Mouse (Mus musculus) monocyte, adult 59 days (primary cell): ENCODE data around the gene Aifm3. TPM values are rescaled to one million over a fixed set of nuclear protein-coding genes. Genes with fewer than 3 reads are reported as not detected.

Source experiments
- total RNA-seq, 2 experiments: library from RNA; stranded (reverse); gene quantifications; one replicate each; pipeline ENCODE4 v1.2.4; 2023

Aifm3 gene
- total RNA-seq, result not detected

DNA sequence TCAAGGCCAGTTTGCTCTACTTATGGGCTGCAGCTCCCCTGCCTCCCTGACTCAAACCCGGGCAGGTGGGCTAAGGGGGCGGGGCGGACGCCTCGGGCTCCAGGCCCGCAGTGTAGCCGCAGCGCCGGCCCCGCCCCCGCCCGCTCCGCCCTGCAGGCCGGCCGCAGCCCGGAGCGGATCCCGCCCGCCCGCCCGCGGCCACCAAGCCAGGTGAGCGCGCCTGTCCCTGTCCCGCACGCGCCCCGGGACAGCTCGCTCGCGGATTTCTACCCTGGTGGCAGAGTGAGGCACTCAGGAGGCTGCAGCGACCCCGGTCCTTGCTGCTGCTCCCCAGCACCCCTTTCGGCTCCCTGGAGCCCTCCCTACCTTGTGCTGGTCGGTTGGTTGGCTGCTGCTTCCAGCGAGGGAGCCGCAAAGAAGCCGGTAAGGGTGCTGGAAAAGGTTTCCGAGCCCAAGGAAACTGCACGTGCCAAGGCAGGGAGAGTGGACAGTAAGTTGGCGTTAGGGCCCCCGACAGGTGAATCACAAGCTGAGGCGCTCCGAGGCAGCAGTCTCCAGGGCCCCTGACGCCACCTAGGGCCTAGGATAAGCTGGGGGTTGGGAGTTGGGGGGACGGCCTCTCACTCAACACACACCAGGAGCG is at the start of gene Aifm3:
Gene Aifm3, plus strand, starts transcription at position 143 of the 643 bp plus-strand sequence.

DNA sequence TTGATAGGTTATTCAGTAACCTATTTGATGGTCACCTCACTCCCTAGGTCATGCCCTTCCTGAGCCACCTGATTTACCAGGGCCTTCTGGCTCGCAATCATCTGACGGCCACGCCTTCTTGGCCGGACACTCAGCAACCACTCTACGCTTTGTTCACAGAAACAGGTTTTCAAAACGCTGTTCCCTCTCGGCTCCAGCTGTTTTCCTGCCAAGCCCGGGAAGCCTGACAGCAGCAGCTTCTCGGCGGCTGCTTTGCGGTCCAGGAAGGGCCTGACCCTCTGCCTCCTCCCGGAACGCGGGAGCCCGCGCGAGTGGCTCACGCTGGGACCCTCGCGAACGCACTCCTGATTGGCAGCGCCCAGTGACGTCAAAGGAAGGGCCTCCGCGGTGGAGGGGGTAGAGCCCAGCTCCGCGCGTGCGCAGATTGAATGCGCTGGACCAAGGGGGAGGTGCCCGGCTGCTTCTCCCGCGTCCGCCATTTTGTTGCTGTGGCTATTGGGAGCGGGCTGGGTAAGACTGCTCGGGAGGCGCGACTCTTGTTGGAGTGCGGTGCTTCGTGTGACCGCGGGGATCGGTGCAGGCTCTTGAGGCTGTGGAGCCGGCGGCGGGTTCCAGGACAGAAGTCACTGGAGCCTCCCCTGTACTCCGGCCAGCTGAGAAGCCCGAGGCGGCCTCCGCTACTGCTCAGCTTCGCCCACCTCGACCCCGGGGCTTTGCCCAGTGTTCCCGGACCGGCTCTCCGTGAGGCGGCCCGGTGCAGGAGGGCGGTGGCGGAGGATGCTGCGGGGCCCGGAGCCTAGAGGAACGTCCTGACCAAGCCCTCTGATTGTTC is 37.7 kb upstream of the Aifm3 start, which contains the start of gene Crkl:
Gene Crkl, plus strand, starts transcription at position 447 of the 832 bp plus-strand sequence.

DNA sequence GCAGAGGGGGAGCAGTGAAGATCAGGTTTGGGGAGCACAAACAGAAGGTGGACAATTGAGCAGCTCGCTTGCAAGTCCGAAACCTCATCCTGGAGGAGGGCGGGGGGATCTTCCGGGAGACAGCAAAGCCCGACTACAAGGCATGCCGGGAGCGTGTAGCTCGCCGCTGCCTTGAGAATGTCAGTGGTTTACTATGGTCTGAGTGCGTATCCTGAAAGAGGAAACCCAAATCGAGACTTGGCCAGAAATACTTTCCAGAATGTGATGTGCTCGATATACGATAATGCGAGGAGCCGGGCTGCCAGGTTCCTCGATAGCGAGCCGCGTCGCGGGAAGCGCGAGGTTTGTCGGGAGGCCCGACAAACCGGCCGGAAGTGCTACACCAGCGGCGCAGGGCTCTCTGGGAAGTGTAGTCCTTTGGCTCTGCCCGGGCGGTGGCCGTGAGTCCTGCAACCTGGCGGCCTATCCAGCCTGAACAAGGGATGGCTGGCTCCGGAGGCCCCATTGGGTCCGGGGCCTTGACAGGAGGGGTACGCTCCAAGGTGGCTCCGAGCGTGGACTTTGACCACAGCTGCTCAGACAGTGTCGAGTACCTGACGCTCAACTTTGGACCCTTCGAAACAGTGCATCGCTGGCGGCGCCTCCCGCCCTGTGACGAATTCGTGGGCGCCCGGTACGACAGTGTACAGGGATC is 19.3 kb downstream of the Aifm3 start, which contains the start of gene Lztr1:
Gene Lztr1, plus strand, starts transcription at position 143 of the 694 bp plus-strand sequence.

DNA sequence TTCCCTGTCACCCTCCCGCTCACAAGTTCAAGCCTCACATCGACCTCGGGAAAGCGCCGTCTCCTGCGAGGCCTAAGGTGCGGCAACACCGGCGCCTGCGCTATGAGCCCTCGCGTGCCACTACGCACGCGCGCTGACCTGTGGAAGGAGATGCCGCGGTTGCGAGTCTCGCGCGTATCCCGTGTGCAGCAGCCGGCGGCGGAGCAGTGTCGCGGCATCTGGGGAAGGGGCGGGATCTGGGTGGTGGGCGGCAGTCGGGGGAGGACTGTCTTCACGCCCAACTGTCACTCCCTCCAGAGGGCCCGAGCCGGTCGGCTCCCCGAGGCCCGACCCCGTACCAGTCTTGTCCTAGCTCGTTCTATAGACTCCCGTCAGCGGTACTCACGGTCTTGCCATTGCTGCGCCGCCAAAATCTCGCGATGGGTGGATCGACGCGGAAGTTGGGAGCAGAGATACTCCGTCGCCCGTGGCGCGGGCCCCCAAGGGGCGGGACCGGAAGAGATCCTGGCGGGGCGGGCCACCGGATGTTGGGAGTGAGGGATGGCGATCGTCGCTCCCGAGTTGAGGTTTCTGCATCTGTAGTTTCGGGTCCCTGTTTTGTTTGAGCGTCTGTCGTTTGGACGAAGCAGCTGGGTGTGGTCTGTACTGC is 41.4 kb downstream of the Aifm3 start, which contains the start of gene Thap7:
Gene Thap7, minus strand, starts transcription at position 497 of the 649 bp plus-strand sequence.

Other genes starting within 250 kb of the Aifm3 start
- gene Tmem191c, start 213.5 kb upstream of the Aifm3 start, total RNA-seq, result 1 to 10 TPM; 7.9 to 9.5 TPM
- gene Serpind1, start 158.2 kb upstream of the Aifm3 start, total RNA-seq, result not detected
- gene Snap29, start 83.6 kb upstream of the Aifm3 start, total RNA-seq, result 10 to 100 TPM; 30.4 to 34.7 TPM
- gene Pi4ka, start 83.3 kb upstream of the Aifm3 start, total RNA-seq, result 10 to 100 TPM; 71.9 to 82.1 TPM
- 10 to 100 TPM; 37.9 to 38.1 TPM for gene Crkl, start 37.6 kb upstream of the Aifm3 start, total RNA-seq
- 10 to 100 TPM; 45.3 to 51.2 TPM for gene Lztr1, start 19.1 kb downstream of the Aifm3 start, total RNA-seq
- gene Thap7, start 41.5 kb downstream of the Aifm3 start, total RNA-seq, result 10 to 100 TPM; 28.6 to 30.6 TPM
- gene Lrrc74b, start 71.6 kb downstream of the Aifm3 start, total RNA-seq, result not detected
- not detected for gene P2rx6, start 72.3 kb downstream of the Aifm3 start, total RNA-seq
- under 1 TPM; 0.50 to 0.64 TPM for gene Slc7a4, start 93.6 kb downstream of the Aifm3 start, total RNA-seq
- 10 to 100 TPM; 23.7 to 25.1 TPM for gene Smpd4, start 129.7 kb downstream of the Aifm3 start, total RNA-seq
- gene Ccdc74a, start 156.9 kb downstream of the Aifm3 start, total RNA-seq, result 1 to 10 TPM in 1 of 2 experiments, not detected in 1; 1.9 TPM
- 100 to 1,000 TPM; 149 to 152 TPM for gene Med15, start 243.3 kb downstream of the Aifm3 start, total RNA-seq